Mouse (Mus musculus) lung, postnatal 0 days (tissue): Measurements from ENCODE around the gene Gm20388. TPM values are rescaled to one million over a fixed set of nuclear protein-coding genes. Genes with fewer than 3 reads are reported as not detected.

Experiments
- ATAC-seq: fragments of 200-750 bp; cut with Nextera tagmentation; 2 replicates; pipeline ENCODE4 v1.8.0; 2017; ENCODE audit warnings: moderate library complexity
- DNase-seq: peaks from one replicate; pipeline ENCODE4 v3.0.0-alpha.2; 2016; ENCODE audit warnings: low spot score
- H3K27ac ChIP-seq: fragments of 300-500 bp; sonication (generic); 2 replicates; pipeline ENCODE4 v1.5.1; 2014; ENCODE audit warnings: antibody characterized with exemption, mild to moderate bottlenecking, low read length, mixed read lengths
- H3K27me3 ChIP-seq: fragments of 300-500 bp; sonication (generic); replicated peaks from 2 replicates; pipeline ENCODE4 v1.6.1; 2014; ENCODE audit warnings: low read length, mixed read lengths; ENCODE audit not compliant: insufficient read depth
- H3K36me3 ChIP-seq: fragments of 300-500 bp; sonication (generic); 2 replicates; pipeline ENCODE4 v1.6.1; 2014; ENCODE audit warnings: low read length, mixed read lengths; ENCODE audit not compliant: insufficient read depth
- H3K4me1 ChIP-seq: fragments of 300-500 bp; sonication (generic); 2 replicates; pipeline ENCODE4 v1.6.1; 2014; ENCODE audit warnings: antibody characterized with exemption, low read depth, low read length, mixed read lengths; ENCODE audit not compliant: insufficient read depth
- H3K4me2 ChIP-seq: fragments of 300-500 bp; sonication (generic); replicated peaks from 2 replicates; pipeline ENCODE4 v1.6.1; 2014; ENCODE audit warnings: low read depth, mild to moderate bottlenecking, low read length, moderate library complexity, mixed read lengths
- H3K4me3 ChIP-seq: fragments of 300-500 bp; sonication (generic); 2 replicates; pipeline ENCODE4 v1.5.1; 2014; ENCODE audit warnings: low read depth, low read length
- H3K9ac ChIP-seq: fragments of 300-500 bp; sonication (generic); replicated peaks from 2 replicates; pipeline ENCODE4 v1.6.1; 2014; ENCODE audit warnings: low read depth, mild to moderate bottlenecking
- H3K9me3 ChIP-seq: fragments of 300-500 bp; sonication (generic); 2 replicates; pipeline ENCODE4 v1.6.1; 2016; ENCODE audit warnings: low read length, mixed read lengths
- CTCF ChIP-seq: IDR thresholded peaks from 2 replicates; pipeline ENCODE4 v1.5.1; 2016; ENCODE audit warnings: antibody characterized with exemption, mild to moderate bottlenecking
- EP300 ChIP-seq: IDR thresholded peaks from 2 replicates; pipeline ENCODE4 v1.6.1; 2016; ENCODE audit warnings: antibody characterized with exemption, mild to moderate bottlenecking, control low read depth
- WGBS: fragments of 180-500 bp; shearing (Covaris S2); extraction: QIAGEN DNeasy Blood & Tissue Kit; methylation state at CpG from one replicate; pipeline ENCODE4 v1.1.7; 2014; 5-methylcytosine and 5-hydroxymethylcytosine counted together
- polyA plus RNA-seq: library from polyadenylated mRNA; unstranded; fragments of >200 nt; fragmentation: Nextera tagmentation; extraction: Ambion mirVana; gene quantifications from 2 replicates; pipeline ENCODE4 v1.2.1, GENCODE M21; 2015

Gene Gm20388
- polyA plus RNA-seq, 1 experiment from 2014 or later, result not detected

- Histone ChIP-seq H3K27ac (peak overlapping the region; percentile 92), H3K4me3 (peak overlapping the region; percentile 58), H3K27me3 (no peaks in the 10 kb centered on the region), H3K4me1 (peaks cover 33% of the 10 kb centered on the region), H3K36me3 (no peaks in the 10 kb centered on the region), H3K9ac (peak overlapping the region; percentile 63), H3K9me3 (no peaks in the 10 kb centered on the region), H3K4me2 (peak overlapping the region; percentile 98)
- DNase-seq (peak; percentile 81), ATAC-seq (peak; percentile 10)
- WGBS, result 1% methylated on average over 22 of the region's 46 CpGs
- TF ChIP-seq CTCF (no peak), EP300 (no peak)
Observed at GRCm38 (mm10) chr8:120537818-120538396, 627.3 kb downstream of the Gm20388 start.

- peak; percentile 75 for ATAC-seq
- peaks cover 31% of the 10 kb centered on the region for H3K4me1 ChIP-seq
- TF ChIP-seq CTCF (peak; percentile 43), EP300 (no peak; the same call in 1 of the 2 replicates)
- H3K27me3 ChIP-seq, result no peaks in the 10 kb centered on the region
- peak overlapping the region; percentile 92 for H3K27ac ChIP-seq
- WGBS, result 4% methylated on average over 36 of the region's 37 CpGs
- peak overlapping the region; percentile 98 for H3K4me2 ChIP-seq
- H3K9me3 ChIP-seq, result no peaks in the 10 kb centered on the region
- no peaks in the 10 kb centered on the region for H3K36me3 ChIP-seq
- peak overlapping the region; percentile 58 for H3K4me3 ChIP-seq
- peak; percentile 95 for DNase-seq
- peak overlapping the region; percentile 63 for H3K9ac ChIP-seq
Observed at GRCm38 (mm10) chr8:120538397-120539240, 628.0 kb downstream of the Gm20388 start.

GRCm38 (mm10) chr8:120539381-120539774 is 628.7 kb downstream of the Gm20388 start:
- Histone ChIP-seq H3K27me3 (no peaks in the 10 kb centered on the region), H3K4me2 (peak overlapping the region; percentile 98), H3K27ac (peak overlapping the region; percentile 92), H3K9ac (0 out of 2 replicates have a peak overlapping the region, but pooled peaks have one; percentile 16), H3K36me3 (no peaks in the 10 kb centered on the region), H3K4me3 (peak overlapping the region; percentile 58; the same call in 1 of the 2 replicates), H3K4me1 (peaks cover 31% of the 10 kb centered on the region), H3K9me3 (no peaks in the 10 kb centered on the region)
- DNase-seq (peak; percentile 59), ATAC-seq (no peak)
- 44% methylated on average over 6 of the region's 6 CpGs for WGBS
- no peak for TF ChIP-seq EP300
- TF ChIP-seq CTCF, result peak; percentile 11; the same call in 1 of the 2 replicates

DNA sequence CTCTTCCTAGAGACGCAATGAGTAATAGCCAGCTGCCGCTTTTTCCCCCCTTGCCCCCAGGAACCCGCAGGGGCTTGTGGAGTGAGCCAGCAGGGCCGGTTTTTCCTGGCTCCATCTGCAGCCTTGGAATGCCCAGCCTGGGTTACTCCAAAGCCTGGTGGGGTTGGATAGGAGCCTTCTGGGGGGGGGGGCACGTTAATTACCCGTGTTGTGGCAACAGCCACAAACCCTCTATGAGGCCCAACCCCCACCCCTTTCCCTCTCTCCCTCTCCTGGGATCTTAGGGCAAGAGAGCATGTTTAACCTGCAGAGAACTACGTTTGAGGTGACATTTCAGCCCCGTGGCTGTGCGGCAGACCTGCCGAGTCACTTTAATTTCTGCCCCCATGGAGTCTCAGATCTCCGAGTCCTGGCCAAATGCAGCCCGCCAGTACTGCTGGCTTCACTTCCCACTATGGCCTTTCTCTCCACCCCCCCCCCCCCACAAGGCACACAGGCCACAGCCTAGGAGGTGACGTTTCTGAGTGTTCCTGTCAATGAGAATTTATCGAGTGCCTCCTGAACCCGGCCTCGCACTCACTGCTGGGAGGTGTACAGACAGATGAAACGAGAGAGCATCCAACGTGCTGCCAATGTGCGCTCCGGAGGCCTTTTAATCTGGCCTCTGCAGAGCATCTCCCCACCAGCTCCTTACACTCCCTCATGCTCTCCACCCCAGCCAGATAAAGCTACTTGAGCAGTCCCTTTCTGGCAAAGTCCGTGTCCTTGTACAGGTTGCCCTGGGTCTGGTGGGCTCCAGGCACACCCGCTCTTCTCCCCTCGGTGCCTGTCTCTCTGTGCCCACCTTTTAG is 629.4 kb downstream of the Gm20388 start:
- ATAC-seq, result no peak
- no peak overlapping the region for H3K4me3 ChIP-seq
- 36% methylated on average over 23 of the region's 23 CpGs for WGBS

DNA sequence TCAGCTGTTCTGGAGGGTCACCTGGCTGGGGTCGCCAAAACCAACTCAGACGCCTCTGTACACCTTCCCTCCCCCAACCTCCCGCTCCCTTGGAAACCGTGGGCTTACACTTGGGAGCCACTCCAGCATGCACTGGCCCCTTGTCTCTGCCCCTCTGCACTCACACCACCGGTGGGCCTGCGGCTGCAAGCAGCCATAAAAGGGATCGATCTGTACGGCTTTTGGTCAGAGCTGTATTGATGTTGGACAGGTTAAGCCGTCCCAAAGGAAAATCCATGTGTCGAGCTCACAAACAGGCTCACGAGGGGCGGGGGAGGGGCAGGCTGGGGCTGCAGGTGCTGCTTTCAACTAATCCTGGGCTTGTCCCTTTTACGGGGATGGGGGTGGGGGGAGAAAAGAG is 632.4 kb downstream of the Gm20388 start:
- no peaks in the 10 kb centered on the region for H3K36me3 ChIP-seq
- 32% methylated on average over 13 of the region's 13 CpGs for WGBS
- no peak for DNase-seq
- H3K27me3 ChIP-seq, result no peaks in the 10 kb centered on the region
- H3K4me1 ChIP-seq, result peaks cover 28% of the 10 kb centered on the region
- no peak overlapping the region for H3K4me3 ChIP-seq
- TF ChIP-seq CTCF (no peak), EP300 (no peak)
- H3K27ac ChIP-seq, result no peak overlapping the region
- H3K9ac ChIP-seq, result no peak overlapping the region
- H3K9me3 ChIP-seq, result no peaks in the 10 kb centered on the region
- no peak for ATAC-seq
- H3K4me2 ChIP-seq, result no peak overlapping the region

More for the DNA sequence above, 629.4 kb downstream of the Gm20388 start:
- TF ChIP-seq CTCF, result no peak
- no peaks in the 10 kb centered on the region for H3K36me3 ChIP-seq
- H3K27me3 ChIP-seq, result no peaks in the 10 kb centered on the region
- peak; percentile 41 for DNase-seq
- no peak overlapping the region for H3K9ac ChIP-seq
- peaks cover 29% of the 10 kb centered on the region for H3K4me1 ChIP-seq
- peak overlapping the region; percentile 98 for H3K4me2 ChIP-seq
- no peaks in the 10 kb centered on the region for H3K9me3 ChIP-seq
- peak overlapping the region; percentile 92 for H3K27ac ChIP-seq
